Mouse (Mus musculus) thymus, adult 2 months (tissue): ENCODE results near the gene Ptafr.

Experiments used
- CTCF ChIP-seq: fragments of 200-500 bp; IDR thresholded peaks from 2 replicates; pipeline ENCODE4 v1.5.1; 2012; ENCODE audit warnings: mild to moderate bottlenecking, control low read depth, low read length, moderate library complexity, borderline replicate concordance; ENCODE audit not compliant: control insufficient read depth, poor library complexity, insufficient read depth; ENCODE audit errors: extremely low read depth
- POLR2A ChIP-seq: fragments of 200-500 bp; IDR thresholded peaks from 2 replicates; pipeline ENCODE4 v1.6.1; 2012; ENCODE audit warnings: mild to moderate bottlenecking, low read length, control low read depth, moderate library complexity; ENCODE audit not compliant: control insufficient read depth, poor library complexity, insufficient read depth; ENCODE audit errors: extremely low read depth

DNA sequence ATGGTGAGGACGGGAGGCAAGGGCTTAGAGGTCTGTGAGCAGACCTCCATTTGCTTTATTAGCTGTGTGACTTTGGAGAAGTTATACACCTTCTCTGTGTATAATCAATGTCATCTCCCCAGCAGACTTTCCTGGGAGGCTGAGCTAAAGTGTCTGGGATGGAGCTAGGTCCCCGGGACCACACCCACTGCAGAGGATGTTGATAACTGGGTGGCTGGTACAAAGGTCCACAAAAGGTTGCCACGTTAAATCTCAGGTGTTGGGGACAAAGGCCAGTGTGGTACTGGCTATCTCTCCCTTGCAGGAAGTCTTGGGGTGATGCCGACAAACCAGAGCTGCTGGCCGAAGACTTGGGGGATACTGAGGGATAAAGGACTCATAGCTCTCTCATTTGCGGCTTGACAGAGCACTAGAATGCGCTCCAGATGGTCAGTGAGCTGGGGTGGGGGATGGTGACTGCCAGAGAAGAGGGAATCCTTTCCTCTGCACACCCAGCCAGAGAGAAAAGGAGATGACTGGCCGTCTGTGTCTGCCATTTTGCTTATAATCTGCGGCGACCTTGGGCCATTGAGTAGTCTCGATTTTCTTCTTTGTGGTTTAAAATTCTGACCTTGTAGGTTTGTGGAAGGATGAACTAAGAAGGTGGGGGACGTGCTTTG, 1.4 kb downstream of the Ptafr start:
- TF ChIP-seq POLR2A (no peak), CTCF (no peak)
